Mouse (Mus musculus): ENCODE results near the gene Mapk7.

GRCm38 (mm10) chr11:61481239-61482090 is 12.7 kb downstream of the Mapk7 start:
- TF ChIP-seq CTCF (IDR thresholded peaks at IDR 0.05; ENCODE audit: borderline replicate concordance, control insufficient read depth, extremely low read depth, insufficient read depth, low read length, poor library complexity) (no peak), POLR2A (IDR thresholded peaks at IDR 0.05; ENCODE audit: control insufficient read depth, extremely low read depth, insufficient read depth, low read length, poor library complexity) (no peak)

All from thymus, adult 2 months (tissue).